Comparison of ENCODE assay signal across 8 mouse cellular contexts in the genomic region with DNA sequence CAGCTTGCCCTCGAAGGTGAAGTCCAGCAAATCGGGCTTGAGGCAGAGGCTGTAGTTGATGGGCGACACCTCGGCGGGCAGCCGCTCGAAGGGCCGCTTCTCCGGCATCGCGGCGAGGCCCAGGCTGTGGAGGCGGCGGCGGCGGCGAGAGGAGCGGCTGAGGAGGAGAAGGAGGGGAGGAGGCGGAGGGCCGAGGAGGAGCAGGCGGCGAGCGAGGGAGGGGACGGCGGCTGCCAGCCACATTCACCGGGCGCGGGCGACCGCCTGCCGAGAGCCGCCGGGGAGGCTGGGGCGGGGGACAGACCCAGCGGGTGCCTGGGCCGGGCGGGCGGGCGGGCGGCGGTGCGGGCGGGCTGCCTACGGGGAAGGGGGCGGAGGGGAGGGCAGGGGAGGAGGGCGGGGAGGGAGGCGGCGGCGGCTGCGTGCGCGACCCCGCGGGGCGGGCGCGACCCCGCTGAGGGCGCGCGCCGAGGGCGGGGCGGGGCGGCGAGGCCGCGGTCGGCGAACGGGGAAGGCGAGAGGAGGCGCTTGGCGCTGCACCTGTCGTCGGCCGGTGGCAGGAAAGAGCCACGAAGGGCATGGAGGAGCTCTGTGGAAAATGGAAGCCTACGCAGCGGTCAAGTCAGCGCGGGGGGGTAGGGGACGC. TPM values are rescaled to one million over a fixed set of nuclear protein-coding genes. Genes with fewer than 3 reads are reported as not detected.
DNase-seq lines count a peak whose midpoint lies in the region; ATAC-seq and TF ChIP-seq lines count a peak whose summit lies in the region.

A gene (minus strand): TSS at position 423 of the 646 bp plus-strand sequence.

- 2% methylated on average over 31 of the region's 83 CpGs for WGBS in hindbrain, embryonic 11.5 days

- peak within 1 kb of the TSS; percentile 48 for H3K4me2 ChIP-seq in hindbrain, embryonic 11.5 days (replicated peaks; ENCODE audit: low read depth, low read length)

- peak within 1 kb of the TSS; percentile 99 for H3K9ac ChIP-seq in hindbrain, embryonic 11.5 days (ENCODE audit: low read depth, low read length)

- H3K27ac ChIP-seq in hindbrain, embryonic 11.5 days (ENCODE audit: low read depth, low read length), result peak within 1 kb of the TSS; percentile 99

- H3K9me3 ChIP-seq in hindbrain, embryonic 11.5 days (ENCODE audit: control insufficient read depth, low read length), result no peaks in the 10 kb centered on the region

- peaks cover 5% of the 10 kb centered on the region for H3K4me1 ChIP-seq in hindbrain, embryonic 11.5 days (replicated peaks; ENCODE audit: control insufficient read depth, insufficient read depth, low read length)

- POLR2A ChIA-PET in Patski (lab: Charles Lee), result interaction anchor here (0.6 to 2.3 kb wide), 2 partner anchors 30 to 531 kb away, joined by 4 to 15 read pairs; no protein-coding TSS in a partner anchor

- no peak for TF ChIP-seq CTCF in Patski (IDR thresholded peaks at IDR 0.05)

- DNase-seq in Patski (ENCODE audit: low read depth, low spot score), result no peak
- peak; percentile 87 for DNase-seq in cerebellum, adult 9-11 months
- peak; percentile 52 to 69 for DNase-seq in frontal cortex, postnatal 10 days (ENCODE audit: low spot score in 2 of 2)
- DNase-seq in hindbrain, embryonic 11.5 days (ENCODE audit: low spot score), result peak; percentile 85
- peak; percentile 61 to 63 for DNase-seq in layer of hippocampus, postnatal 25 days (ENCODE audit: extremely low spot score in 1 of 2, low spot score in 1 of 2)
- peak; percentile 67 for DNase-seq in lung, postnatal 25 days (ENCODE audit: low spot score)
- DNase-seq in retina, adult 2 months (ENCODE audit: low read depth, low spot score), result peak; percentile 62
- peak; percentile 84 to 88 for DNase-seq in thymus, postnatal 36 days

- H3K27me3 ChIP-seq in Patski, result no peaks in the 10 kb centered on the region
- no peaks in the 10 kb centered on the region for H3K27me3 ChIP-seq in hindbrain, embryonic 11.5 days (ENCODE audit: control insufficient read depth, insufficient read depth, low read length)

- CTCF ChIA-PET in Patski (lab: Charles Lee), result no interaction called here

- no peaks in the 10 kb centered on the region for H3K36me3 ChIP-seq in hindbrain, embryonic 11.5 days (ENCODE audit: control insufficient read depth, insufficient read depth, low read length)

- in situ Hi-C loops in Patski (cut with MboI; ENCODE audit: low pct_unique_long_range_greater_than_20kb), result no loop called here

- peak within 1 kb of the TSS; percentile 99 for H3K4me3 ChIP-seq in hindbrain, embryonic 11.5 days (ENCODE audit: low read depth, low read length)

- ATAC-seq in Patski, result peak; percentile 37
- peak; percentile 63 for ATAC-seq in hindbrain, embryonic 11.5 days (ENCODE audit: low FRiP score)

RNA-seq across cellular contexts. Expression of the gene that starts here (rescaled TPM):
- 114 TPM for polyA plus RNA-seq in Patski (2021)
- 93.6 and 108 TPM in 2 replicates for polyA plus RNA-seq in hindbrain, embryonic 11.5 days (2014; fragmentation: Nextera tagmentation; extraction: Ambion mirVana)
- total RNA-seq in layer of hippocampus, postnatal 25 days (2021), result 100 to 1,000 TPM; 130 to 144 TPM
